Mouse (Mus musculus) cerebellum, adult 2 months (tissue): Measurements from ENCODE around the gene Slc25a30. TPM values are rescaled to one million over a fixed set of nuclear protein-coding genes. Genes with fewer than 3 reads are reported as not detected.

Experiments
- DNase-seq, 2 experiments: peaks; one replicate each; pipeline ENCODE4 v3.0.0; 2021
- H3K27ac ChIP-seq: fragments of 200-500 bp; 2 replicates; pipeline ENCODE4 v1.5.1; 2012; ENCODE audit warnings: low read length, control low read depth, inconsistent platforms; ENCODE audit not compliant: insufficient read depth
- H3K27me3 ChIP-seq: fragments of 200-500 bp; 2 replicates; pipeline ENCODE4 v1.6.1; 2012; ENCODE audit warnings: inconsistent platforms, mild to moderate bottlenecking, low read length, moderate library complexity; ENCODE audit not compliant: control insufficient read depth, insufficient read depth
- H3K4me1 ChIP-seq: fragments of 200-500 bp; 2 replicates; pipeline ENCODE4 v1.6.1; 2011; ENCODE audit warnings: low read length; ENCODE audit not compliant: control insufficient read depth, insufficient read depth
- H3K4me3 ChIP-seq: fragments of 200-500 bp; replicated peaks from 2 replicates; pipeline ENCODE3; 2011; ENCODE audit warnings: mild to moderate bottlenecking, low read depth, low read length, control low read depth; ENCODE audit not compliant: insufficient read depth
- CTCF ChIP-seq: fragments of 200-500 bp; IDR thresholded peaks from 2 replicates; pipeline ENCODE4 v1.5.1; 2011; ENCODE audit warnings: low read depth, mild to moderate bottlenecking, control low read depth, low read length, moderate library complexity, borderline replicate concordance; ENCODE audit not compliant: insufficient read depth
- POLR2A ChIP-seq: fragments of 200-500 bp; IDR thresholded peaks from 2 replicates; pipeline ENCODE4 v1.6.1; 2011; ENCODE audit warnings: low read length, control low read depth, borderline replicate concordance; ENCODE audit not compliant: insufficient read depth
- WGBS: fragments of 180-500 bp; shearing (Covaris S2); methylation state at CpG from one replicate; pipeline ENCODE4 v1.1.7; 2018; 5-methylcytosine and 5-hydroxymethylcytosine counted together
- polyA plus RNA-seq: library from polyadenylated mRNA; depleted of rRNA; stranded (reverse); fragments of >200 nt; gene quantifications from 2 replicates; pipeline ENCODE4 v1.2.3, GENCODE M21; 2012

Gene Slc25a30
- polyA plus RNA-seq, 1 experiment, result 12.2 TPM

DNA sequence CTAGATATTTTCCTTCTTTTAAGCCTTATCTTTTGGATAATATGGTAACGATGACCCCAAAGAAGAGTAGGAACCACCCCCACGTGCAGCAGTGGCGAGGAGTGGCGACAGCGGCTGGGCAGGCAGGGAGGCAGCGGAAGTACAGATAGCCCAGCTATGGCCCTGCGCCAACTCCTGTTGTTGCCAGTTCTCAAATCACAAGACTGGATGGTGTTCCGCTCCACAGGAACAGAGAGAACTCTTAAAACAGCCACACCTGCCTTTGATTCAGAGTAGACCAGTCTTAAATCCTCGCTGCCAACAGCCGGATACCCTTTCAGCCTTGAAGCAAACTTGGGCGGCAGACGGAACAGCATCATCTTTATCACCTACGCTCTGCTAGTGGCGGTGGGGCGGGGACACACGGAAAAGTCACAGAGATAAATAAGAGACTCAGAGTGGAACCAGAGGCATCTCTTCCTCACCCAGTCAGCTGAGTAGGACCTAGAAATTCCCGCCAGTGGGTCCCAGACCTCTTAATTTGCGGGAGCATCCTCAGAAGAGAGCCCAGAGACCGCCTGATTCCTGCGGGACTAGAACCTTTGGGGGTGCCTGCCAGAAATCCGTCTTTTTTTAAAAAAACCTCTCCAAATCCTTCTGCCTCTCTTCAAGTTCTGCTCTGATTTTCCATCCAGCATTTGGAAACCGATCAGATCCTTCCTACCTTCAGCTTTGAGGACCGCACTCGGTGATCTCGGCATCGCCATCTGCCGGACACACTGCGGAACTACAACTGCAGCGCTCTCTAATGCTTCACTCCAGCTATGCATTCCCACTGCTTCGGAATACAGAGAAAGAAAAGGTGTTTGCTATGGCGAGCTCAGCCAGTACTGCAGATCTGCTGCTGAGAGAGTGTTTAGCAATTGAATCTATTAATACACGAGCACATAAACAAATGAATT lies 42.3 kb upstream of the Slc25a30 start:
- Histone ChIP-seq H3K27ac (no peak overlapping the region), H3K4me3 (peak overlapping the region; percentile 55), H3K27me3 (no peaks in the 10 kb centered on the region), H3K4me1 (no peaks in the 10 kb centered on the region; the same call in 1 of the 2 replicates)
- peak; percentile 90 to 93 for DNase-seq
- TF ChIP-seq CTCF, result peak; percentile 93
- TF ChIP-seq POLR2A, result no peak
- WGBS, result 3% methylated on average over 32 of the region's 32 CpGs

DNA sequence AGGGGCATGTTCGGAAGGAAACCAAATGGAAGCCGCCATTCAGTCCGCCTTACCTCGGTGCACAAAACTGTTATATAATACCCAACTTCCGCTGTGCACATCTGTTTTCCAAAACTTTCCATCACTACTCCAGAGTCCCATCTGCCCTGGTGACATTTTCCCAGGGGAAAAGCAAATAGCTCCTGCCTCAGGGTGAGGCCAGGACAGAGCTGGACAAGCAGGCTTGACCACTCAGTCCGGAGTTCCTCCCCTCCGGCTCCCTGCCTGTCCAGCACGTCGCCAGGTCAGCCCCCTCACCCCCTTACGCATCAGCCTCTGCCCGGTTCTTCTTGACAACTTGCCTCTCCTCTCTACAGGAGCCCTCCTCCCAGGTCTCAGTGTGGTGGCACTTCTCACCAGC lies 41.4 kb upstream of the Slc25a30 start:
- 57% methylated on average over 11 of the region's 11 CpGs for WGBS
- no peak overlapping the region for H3K4me3 ChIP-seq

DNA sequence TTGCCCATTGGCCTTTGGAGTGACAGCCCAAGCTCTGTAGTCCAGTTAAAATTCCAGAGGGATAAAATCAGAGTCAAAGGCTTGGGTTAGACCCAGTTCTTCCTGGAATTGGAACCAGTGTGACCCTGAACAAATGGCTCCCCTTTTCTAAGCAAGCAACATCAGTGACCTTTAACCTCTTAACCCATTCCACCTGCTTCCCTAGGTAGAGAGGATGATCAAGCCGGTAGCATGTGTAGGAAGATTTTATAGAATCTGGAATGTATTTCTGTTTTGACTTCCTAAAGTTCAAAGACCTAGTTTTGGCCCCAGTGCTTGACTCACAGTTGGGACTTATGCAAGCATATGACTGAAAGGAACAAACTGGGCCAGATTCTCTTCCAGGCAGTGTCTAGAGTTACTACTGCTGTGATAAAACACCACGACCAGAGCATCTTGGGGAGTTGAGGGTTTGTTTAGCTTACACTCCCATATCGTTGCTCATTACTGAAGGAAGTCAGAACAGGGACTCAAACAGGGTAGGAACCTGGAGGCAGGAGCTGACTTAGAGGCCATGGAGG lies 40.1 kb upstream of the Slc25a30 start:
- no peak for DNase-seq
- Histone ChIP-seq H3K4me1 (no peaks in the 10 kb centered on the region; the same call in 1 of the 2 replicates), H3K27me3 (no peaks in the 10 kb centered on the region), H3K27ac (no peak overlapping the region), H3K4me3 (no peak overlapping the region)
- no peak for TF ChIP-seq CTCF
- TF ChIP-seq POLR2A, result no peak
- WGBS, result 87% methylated on average over 3 of the region's 3 CpGs

More for the DNA sequence above, 41.4 kb upstream of the Slc25a30 start:
- no peak for DNase-seq
- TF ChIP-seq POLR2A (no peak), CTCF (no peak)
- Histone ChIP-seq H3K27me3 (no peaks in the 10 kb centered on the region), H3K27ac (no peak overlapping the region), H3K4me1 (no peaks in the 10 kb centered on the region; the same call in 1 of the 2 replicates)

DNA sequence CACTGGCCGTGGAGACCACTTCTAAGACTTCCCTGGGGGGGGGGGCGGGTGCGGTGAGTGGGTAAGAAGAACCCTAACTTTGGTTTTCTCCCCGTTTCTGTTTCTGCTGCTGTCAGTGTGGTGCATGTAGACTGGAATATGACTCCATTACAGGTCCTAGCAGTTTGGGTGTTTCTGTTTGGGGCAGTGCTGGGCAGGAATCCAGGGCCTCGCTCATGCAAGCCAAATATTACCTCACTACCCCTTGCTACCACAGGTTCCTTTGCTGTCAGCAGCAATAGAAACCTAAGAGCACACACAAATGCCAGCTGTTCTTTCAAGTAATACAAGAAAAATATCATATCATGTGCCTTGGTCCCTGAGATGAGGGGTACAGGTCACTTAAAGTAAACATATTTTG lies 33.2 kb upstream of the Slc25a30 start:
- DNase-seq, result peak; percentile 22 to 28
- WGBS, result 70% methylated on average over 5 of the region's 5 CpGs

DNA sequence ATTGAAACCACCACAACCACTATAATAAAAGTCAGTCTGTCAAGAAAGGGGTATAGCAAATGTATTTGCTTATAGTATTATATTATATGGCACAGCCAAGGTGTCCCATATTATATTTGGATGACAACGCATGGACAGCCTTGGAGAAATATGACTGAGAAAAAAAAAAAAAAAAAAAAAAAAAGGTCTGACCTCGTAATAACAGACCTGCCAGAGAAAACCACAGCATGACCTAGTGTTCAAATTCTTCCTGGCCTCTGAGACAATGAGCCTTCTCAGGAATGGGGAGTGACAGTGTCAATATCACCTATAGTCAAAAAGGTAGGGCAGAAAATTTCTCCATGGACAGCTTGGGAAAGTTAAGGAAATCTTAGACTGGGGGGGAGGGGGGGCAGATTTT lies 32.5 kb upstream of the Slc25a30 start:
- no peak overlapping the region for H3K4me3 ChIP-seq
- 87% methylated on average over 2 of the region's 2 CpGs for WGBS
- no peaks in the 10 kb centered on the region for H3K4me1 ChIP-seq
- H3K27ac ChIP-seq, result no peak overlapping the region
- no peak for TF ChIP-seq POLR2A
- no peak for TF ChIP-seq CTCF
- H3K27me3 ChIP-seq, result no peaks in the 10 kb centered on the region
- no peak for DNase-seq

More for the DNA sequence above, 33.2 kb upstream of the Slc25a30 start:
- H3K4me1 ChIP-seq, result no peaks in the 10 kb centered on the region
- no peaks in the 10 kb centered on the region for H3K27me3 ChIP-seq
- no peak for TF ChIP-seq POLR2A
- TF ChIP-seq CTCF, result no peak
- no peak overlapping the region for H3K4me3 ChIP-seq
- no peak overlapping the region for H3K27ac ChIP-seq

DNA sequence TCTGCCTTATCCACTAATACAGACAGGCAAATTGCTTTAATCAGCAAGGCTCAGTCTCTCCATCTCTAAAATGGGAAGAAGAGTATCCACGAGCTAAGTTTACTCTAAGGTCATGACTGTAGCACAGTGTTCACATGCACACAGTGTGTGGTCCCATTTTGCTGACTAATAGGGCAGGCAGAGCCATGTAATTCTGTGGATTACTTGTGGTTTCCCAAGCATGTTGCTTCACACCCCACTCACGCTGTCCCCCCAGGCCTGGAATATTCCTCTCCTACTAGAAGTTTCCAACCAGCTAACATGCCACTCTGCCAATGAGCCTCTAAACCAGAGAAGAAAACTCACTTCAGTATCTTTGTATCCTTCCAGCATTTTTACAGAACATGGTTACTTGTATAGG lies 31.7 kb upstream of the Slc25a30 start:
- TF ChIP-seq POLR2A, result no peak
- no peak for TF ChIP-seq CTCF
- no peaks in the 10 kb centered on the region for H3K4me1 ChIP-seq
- 87% methylated on average over 2 of the region's 2 CpGs for WGBS
- DNase-seq, result no peak
- H3K27me3 ChIP-seq, result no peaks in the 10 kb centered on the region
- H3K4me3 ChIP-seq, result no peak overlapping the region
- no peak overlapping the region for H3K27ac ChIP-seq

DNA sequence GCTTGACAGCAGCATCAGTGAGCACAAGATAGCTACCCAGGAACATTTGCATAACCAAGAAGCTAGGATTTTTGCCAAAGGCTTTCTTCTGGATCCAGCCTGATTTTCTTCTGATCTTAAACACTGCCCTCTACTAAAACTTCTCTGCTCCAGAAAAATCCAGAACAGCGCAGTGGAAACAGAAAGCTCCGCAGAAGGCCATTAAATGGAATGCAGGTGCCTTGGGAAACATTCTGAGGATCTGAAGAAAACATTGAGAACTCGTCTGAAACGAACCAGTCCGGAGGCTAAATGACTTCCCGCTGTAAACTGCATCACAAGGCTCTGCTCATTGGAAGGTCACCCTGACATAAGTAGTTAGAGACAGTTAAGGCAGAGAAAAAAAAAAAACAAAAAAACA lies 23.1 kb upstream of the Slc25a30 start:
- TF ChIP-seq POLR2A (no peak), CTCF (no peak)
- Histone ChIP-seq H3K27ac (no peak overlapping the region), H3K27me3 (no peaks in the 10 kb centered on the region), H3K4me1 (no peaks in the 10 kb centered on the region), H3K4me3 (no peak overlapping the region)
- 85% methylated on average over 6 of the region's 6 CpGs for WGBS
- DNase-seq, result no peak

DNA sequence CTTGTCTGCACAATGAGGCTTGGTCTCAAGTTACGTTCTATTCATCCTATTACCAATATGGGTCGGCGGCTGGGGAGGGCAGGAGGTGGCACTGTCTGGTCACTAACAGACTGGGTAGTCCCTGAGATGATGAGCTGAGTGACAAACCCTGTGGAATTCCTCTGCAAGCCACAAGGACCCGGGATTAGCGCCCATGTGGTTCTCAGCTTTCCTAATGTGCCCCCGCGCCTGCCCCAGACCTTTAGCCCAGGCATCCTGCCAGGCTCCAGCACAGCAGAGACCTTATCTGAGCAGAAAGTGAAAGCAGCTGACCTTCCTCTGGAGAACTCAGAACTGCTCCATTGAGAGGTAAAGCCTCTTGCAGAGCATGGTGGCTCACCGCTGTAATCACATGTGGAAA lies 21.0 kb upstream of the Slc25a30 start:
- no peak for TF ChIP-seq CTCF
- TF ChIP-seq POLR2A, result no peak
- no peaks in the 10 kb centered on the region for H3K4me1 ChIP-seq
- no peak overlapping the region for H3K4me3 ChIP-seq
- H3K27me3 ChIP-seq, result no peaks in the 10 kb centered on the region
- no peak for DNase-seq
- WGBS, result 57% methylated on average over 8 of the region's 8 CpGs
- no peak overlapping the region for H3K27ac ChIP-seq
